Mouse (Mus musculus) MN1 (cell line): ENCODE measurements around the gene Tmem132c.

Experiments
- DNase-seq: peaks from one replicate; pipeline ENCODE4 v3.0.0-alpha.2; 2016; ENCODE audit warnings: low spot score

Tmem132c gene

GRCm38 (mm10) chr5:127609191-127609714, 367.6 kb downstream of the Tmem132c start:
- DNase-seq: no peak

- DNase-seq: peak; percentile 82
These were observed 369.3 kb downstream of the Tmem132c start for GRCm38 (mm10) chr5:127610787-127611509.

- no peak for DNase-seq
These were observed 370.3 kb downstream of the Tmem132c start for GRCm38 (mm10) chr5:127611881-127612280.

GRCm38 (mm10) chr5:127612397-127612796, 370.8 kb downstream of the Tmem132c start:
- no peak for DNase-seq
